Mouse (Mus musculus): ENCODE data around the gene Cldn3.

DNA sequence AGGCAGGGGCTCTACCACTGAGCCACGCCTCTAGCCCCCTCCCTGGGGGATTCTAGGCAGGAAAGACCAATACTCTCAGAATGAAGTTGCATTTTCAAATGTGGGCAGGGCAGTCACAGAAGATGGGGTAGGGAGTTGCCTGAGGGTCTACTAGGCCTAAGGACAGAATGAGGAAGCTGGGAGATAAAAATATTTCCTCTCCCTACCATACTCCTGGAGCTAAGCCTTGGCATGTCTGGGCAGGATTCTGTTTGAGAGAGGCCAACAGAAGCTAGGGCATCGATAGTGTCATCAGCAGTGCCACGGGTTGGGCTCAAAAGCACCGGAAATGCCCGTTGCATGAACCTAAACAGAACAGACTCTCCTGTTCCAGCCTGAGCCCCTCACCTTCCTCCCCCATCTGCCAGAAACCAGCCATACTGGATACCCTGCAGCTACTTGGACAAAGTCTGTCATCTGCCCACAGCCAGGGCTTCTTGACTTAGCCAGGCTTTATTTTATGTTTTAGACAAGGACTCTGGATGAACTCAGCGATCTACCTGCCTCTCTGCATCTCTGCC is 49.3 kb upstream of the Cldn3 start:
- TF ChIP-seq CTCF (IDR thresholded peaks at IDR 0.05; ENCODE audit: borderline replicate concordance, control insufficient read depth, extremely low read depth, insufficient read depth, low read length, poor library complexity), result no peak
- no peak for TF ChIP-seq POLR2A (IDR thresholded peaks at IDR 0.05; ENCODE audit: control insufficient read depth, extremely low read depth, insufficient read depth, low read length, poor library complexity)

Data from thymus, adult 2 months (tissue).